Mouse (Mus musculus): ENCODE results near the gene Arap2. TPM values are rescaled to one million over a fixed set of nuclear protein-coding genes. Genes with fewer than 3 reads are reported as not detected.

The Arap2 gene
- polyA plus RNA-seq, 1 experiment from 2014 or later, result 7.4 TPM

DNA sequence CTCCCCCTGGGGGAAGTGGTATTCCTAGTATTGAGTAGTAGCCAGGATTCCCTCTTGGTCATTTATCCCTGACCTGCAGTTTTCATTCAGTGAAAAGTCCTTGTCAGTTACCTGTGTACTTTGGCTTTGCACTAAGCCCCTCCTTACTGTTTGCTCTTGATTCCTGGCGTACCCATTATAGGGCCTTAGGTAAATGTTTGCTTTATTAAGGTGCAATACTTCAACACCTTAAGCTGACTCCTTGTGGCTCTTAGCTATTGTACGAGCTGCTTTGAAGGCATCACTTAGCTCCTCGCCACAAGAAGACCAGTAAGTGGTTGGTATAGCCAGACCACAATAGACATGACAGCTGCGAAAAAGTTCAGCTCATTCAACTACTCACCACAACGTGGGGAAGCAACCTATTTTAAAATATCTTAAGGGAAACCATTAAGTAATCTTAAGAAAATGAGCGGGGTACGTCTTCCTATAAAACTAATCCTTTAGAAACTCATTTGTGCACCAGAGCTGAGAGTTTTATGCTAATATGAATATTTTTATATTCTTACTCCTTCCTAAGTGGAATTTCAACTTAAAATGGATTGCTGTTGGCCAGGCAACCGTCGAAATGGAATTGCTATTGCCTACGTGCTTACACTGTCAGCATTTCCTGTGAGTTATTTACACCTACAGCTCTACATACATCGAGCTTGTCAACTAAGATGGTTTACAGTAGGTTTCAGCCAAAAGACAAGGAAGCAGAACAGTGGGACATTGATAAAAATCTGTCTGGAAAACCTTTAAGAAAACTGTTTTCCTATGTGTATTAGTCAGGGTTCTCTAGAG is 6.0 kb upstream of the Arap2 start:
- no peaks in the 10 kb centered on the region for H3K27me3 ChIP-seq (replicated peaks; ENCODE audit: control insufficient read depth, insufficient read depth, low read length)
- H3K4me2 ChIP-seq (ENCODE audit: low read length), result no peak overlapping the region
- H3K4me1 ChIP-seq (ENCODE audit: control insufficient read depth, insufficient read depth, low read depth, low read length), result no peaks in the 10 kb centered on the region
- H3K9me3 ChIP-seq (ENCODE audit: control insufficient read depth, low read length), result no peaks in the 10 kb centered on the region
- WGBS, result 85% methylated on average over 11 of the region's 11 CpGs
- ATAC-seq, result no peak
- no peak overlapping the region for H3K4me3 ChIP-seq (ENCODE audit: low read length)
- H3K9ac ChIP-seq (ENCODE audit: low read depth, low read length), result no peak overlapping the region
- no peaks in the 10 kb centered on the region for H3K36me3 ChIP-seq (ENCODE audit: control insufficient read depth, insufficient read depth, low read length)
- H3K27ac ChIP-seq (ENCODE audit: low read depth, low read length), result no peak overlapping the region

DNA sequence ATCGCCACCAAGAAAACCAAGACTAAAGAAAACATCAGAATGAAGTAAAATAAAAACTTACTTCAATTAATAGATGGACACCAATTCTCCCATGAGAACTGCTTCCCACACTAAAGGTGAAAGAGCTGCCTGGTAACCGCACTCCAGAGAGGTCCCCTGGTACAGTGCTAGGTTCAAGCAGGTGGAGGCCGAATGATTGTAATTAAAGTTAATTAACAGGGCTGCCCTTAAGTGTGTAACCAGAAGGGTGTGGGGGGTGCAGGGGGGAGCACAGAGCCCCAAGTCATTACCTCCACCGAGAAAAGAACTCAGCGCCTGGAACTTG is 538 bp downstream of the Arap2 start:
- H3K4me2 ChIP-seq (ENCODE audit: low read length), result peak overlapping the region; percentile 91
- H3K36me3 ChIP-seq (ENCODE audit: control insufficient read depth, insufficient read depth, low read length), result no peaks in the 10 kb centered on the region
- WGBS, result 14% methylated on average over 5 of the region's 5 CpGs
- no peak overlapping the region for H3K27ac ChIP-seq (ENCODE audit: low read depth, low read length)
- ATAC-seq, result peak; percentile 55
- H3K9me3 ChIP-seq (ENCODE audit: control insufficient read depth, low read length), result no peaks in the 10 kb centered on the region
- no peaks in the 10 kb centered on the region for H3K27me3 ChIP-seq (replicated peaks; ENCODE audit: control insufficient read depth, insufficient read depth, low read length)
- H3K9ac ChIP-seq (ENCODE audit: low read depth, low read length), result peak overlapping the region; percentile 79
- H3K4me3 ChIP-seq (ENCODE audit: low read length), result peak overlapping the region; percentile 76
- peaks cover 6% of the 10 kb centered on the region; the same call in 1 of the 2 replicates for H3K4me1 ChIP-seq (ENCODE audit: control insufficient read depth, insufficient read depth, low read depth, low read length)

DNA sequence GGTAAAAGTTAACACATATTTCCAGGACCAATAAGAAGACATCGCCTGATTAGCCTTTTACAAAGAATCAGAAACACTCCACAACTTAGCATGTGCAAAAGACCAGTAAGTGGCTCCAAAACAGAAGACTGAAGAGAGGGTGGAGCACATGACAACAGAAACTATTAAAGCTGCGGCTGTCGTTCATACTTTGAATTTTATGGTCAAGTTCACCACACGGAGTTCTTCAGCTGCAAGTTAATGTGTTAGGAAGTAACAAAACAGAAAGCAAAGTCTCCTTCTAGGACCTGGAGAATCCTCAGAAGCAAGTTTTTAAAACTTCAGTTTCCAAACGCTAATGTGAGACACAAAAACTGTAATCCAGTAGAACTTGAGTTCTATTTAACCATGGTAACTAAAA is 1.8 kb downstream of the Arap2 start:
- no peak overlapping the region; the same call in 1 of the 2 replicates for H3K4me3 ChIP-seq (ENCODE audit: low read length)
- 75% methylated on average over 5 of the region's 5 CpGs for WGBS
- H3K9ac ChIP-seq (ENCODE audit: low read depth, low read length), result no peak overlapping the region
- H3K4me1 ChIP-seq (ENCODE audit: control insufficient read depth, insufficient read depth, low read depth, low read length), result peaks cover 6% of the 10 kb centered on the region; the same call in 1 of the 2 replicates
- no peaks in the 10 kb centered on the region for H3K27me3 ChIP-seq (replicated peaks; ENCODE audit: control insufficient read depth, insufficient read depth, low read length)
- H3K27ac ChIP-seq (ENCODE audit: low read depth, low read length), result no peak overlapping the region
- H3K9me3 ChIP-seq (ENCODE audit: control insufficient read depth, low read length), result no peaks in the 10 kb centered on the region
- peak overlapping the region; percentile 29; the same call in 1 of the 2 replicates for H3K4me2 ChIP-seq (ENCODE audit: low read length)
- H3K36me3 ChIP-seq (ENCODE audit: control insufficient read depth, insufficient read depth, low read length), result no peaks in the 10 kb centered on the region
- no peak for ATAC-seq

DNA sequence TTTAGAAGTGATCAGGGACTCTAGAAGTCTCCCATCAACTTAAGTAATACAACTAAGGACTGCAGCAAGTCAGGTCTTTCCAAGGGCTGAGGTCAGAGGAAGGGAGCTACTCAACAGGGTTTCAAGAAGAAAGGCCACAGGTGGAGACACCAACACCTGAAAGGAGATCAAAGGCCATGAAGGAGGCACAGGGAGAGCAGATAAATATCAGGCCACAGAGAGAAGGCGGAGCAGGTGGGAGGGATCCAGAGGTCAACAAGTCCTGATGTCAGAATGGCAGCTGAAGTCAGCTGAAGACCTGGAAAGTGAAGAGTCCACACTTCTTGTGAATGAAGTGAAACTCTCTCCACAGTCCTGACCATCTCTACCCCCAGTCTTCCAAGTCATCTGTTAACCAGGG is 2.9 kb downstream of the Arap2 start:
- no peaks in the 10 kb centered on the region for H3K36me3 ChIP-seq (ENCODE audit: control insufficient read depth, insufficient read depth, low read length)
- WGBS, result 90% methylated on average over 1 of the region's 1 CpGs
- no peak overlapping the region for H3K9ac ChIP-seq (ENCODE audit: low read depth, low read length)
- H3K4me2 ChIP-seq (ENCODE audit: low read length), result no peak overlapping the region
- no peak overlapping the region for H3K27ac ChIP-seq (ENCODE audit: low read depth, low read length)
- H3K4me1 ChIP-seq (ENCODE audit: control insufficient read depth, insufficient read depth, low read depth, low read length), result peaks cover 6% of the 10 kb centered on the region; the same call in 1 of the 2 replicates
- no peaks in the 10 kb centered on the region for H3K27me3 ChIP-seq (replicated peaks; ENCODE audit: control insufficient read depth, insufficient read depth, low read length)
- no peak overlapping the region for H3K4me3 ChIP-seq (ENCODE audit: low read length)
- no peak for ATAC-seq
- no peaks in the 10 kb centered on the region for H3K9me3 ChIP-seq (ENCODE audit: control insufficient read depth, low read length)

DNA sequence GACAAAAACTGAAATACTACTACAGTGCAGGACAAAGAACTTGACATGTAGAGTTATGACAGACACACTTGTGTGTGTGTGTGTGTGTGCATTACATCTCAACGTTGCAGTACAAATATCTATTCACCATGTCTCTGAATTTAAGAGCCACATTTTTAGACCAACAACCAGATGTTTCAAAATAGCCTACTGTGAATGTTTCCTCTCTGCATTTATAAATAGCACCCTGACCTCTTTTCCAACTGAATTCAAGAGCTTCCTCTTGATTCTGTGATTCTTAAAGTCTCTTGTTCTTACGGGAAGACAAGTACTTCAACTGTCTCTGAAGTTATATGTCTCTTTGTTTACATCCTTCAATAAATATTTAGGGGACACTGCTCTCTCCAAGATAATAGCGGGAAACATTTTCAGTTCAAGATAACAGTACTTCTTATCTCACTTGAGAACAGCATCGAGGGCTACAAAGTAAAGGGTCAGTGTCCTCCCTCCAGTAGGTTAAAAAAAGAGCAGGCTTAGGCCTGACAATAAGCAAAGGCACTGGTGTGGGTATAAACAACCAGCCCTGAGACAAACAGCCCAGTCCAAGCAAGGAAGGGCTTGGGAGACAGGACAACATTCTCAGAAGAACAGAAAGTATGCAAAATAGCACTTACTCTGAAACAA is 3.5 kb downstream of the Arap2 start:
- Histone ChIP-seq H3K27ac (ENCODE audit: low read depth, low read length) (no peak overlapping the region), H3K36me3 (ENCODE audit: control insufficient read depth, insufficient read depth, low read length) (no peaks in the 10 kb centered on the region), H3K4me3 (ENCODE audit: low read length) (no peak overlapping the region), H3K9me3 (ENCODE audit: control insufficient read depth, low read length) (no peaks in the 10 kb centered on the region), H3K27me3 (replicated peaks; ENCODE audit: control insufficient read depth, insufficient read depth, low read length) (no peaks in the 10 kb centered on the region), H3K4me1 (ENCODE audit: control insufficient read depth, insufficient read depth, low read depth, low read length) (peaks cover 6% of the 10 kb centered on the region; the same call in 1 of the 2 replicates), H3K9ac (ENCODE audit: low read depth, low read length) (no peak overlapping the region), H3K4me2 (ENCODE audit: low read length) (no peak overlapping the region)
- 75% methylated on average over 4 of the region's 4 CpGs for WGBS
- no peak for ATAC-seq

DNA sequence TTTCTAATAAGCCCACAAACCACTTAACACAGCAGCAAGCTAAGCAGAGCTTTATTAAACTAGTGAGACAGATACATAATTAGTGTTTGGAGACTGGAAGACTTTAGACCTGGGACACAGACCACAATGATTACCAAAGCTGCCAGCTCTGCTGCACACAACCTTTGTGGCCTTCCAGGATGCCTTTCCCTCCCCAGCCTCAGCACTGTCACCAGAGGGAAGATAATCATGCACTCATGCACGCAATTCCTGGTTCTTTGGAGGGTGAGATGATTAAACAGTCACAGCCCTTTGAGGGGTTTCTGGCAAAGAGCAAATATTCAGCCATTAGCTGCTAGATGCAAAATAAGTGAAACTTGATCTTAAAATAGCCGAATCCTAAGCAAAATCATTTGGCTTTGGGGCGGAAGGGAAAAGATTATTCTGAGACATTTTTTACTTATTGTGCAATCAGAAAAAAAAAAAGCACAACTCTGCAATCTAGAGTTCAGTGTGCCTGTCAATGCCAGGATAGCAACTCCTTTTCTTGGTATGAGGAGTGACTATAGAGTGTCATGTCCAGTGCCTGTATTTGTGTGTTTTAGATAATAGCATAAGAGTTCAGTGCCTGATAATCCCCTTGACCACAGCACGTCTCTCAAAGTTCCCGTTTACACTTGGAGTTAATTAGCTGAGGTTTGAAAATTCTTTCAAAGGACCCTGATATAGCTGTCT is 5.0 kb downstream of the Arap2 start:
- no peaks in the 10 kb centered on the region for H3K36me3 ChIP-seq (ENCODE audit: control insufficient read depth, insufficient read depth, low read length)
- H3K27me3 ChIP-seq (replicated peaks; ENCODE audit: control insufficient read depth, insufficient read depth, low read length), result no peaks in the 10 kb centered on the region
- peaks cover 2% of the 10 kb centered on the region; the same call in 1 of the 2 replicates for H3K4me1 ChIP-seq (ENCODE audit: control insufficient read depth, insufficient read depth, low read depth, low read length)
- H3K4me3 ChIP-seq (ENCODE audit: low read length), result no peak overlapping the region
- 59% methylated on average over 5 of the region's 5 CpGs for WGBS
- H3K27ac ChIP-seq (ENCODE audit: low read depth, low read length), result no peak overlapping the region
- no peak overlapping the region for H3K9ac ChIP-seq (ENCODE audit: low read depth, low read length)
- no peak overlapping the region for H3K4me2 ChIP-seq (ENCODE audit: low read length)
- ATAC-seq, result peak; percentile 19; the same call in 1 of the 2 replicates
- no peaks in the 10 kb centered on the region for H3K9me3 ChIP-seq (ENCODE audit: control insufficient read depth, low read length)

DNA sequence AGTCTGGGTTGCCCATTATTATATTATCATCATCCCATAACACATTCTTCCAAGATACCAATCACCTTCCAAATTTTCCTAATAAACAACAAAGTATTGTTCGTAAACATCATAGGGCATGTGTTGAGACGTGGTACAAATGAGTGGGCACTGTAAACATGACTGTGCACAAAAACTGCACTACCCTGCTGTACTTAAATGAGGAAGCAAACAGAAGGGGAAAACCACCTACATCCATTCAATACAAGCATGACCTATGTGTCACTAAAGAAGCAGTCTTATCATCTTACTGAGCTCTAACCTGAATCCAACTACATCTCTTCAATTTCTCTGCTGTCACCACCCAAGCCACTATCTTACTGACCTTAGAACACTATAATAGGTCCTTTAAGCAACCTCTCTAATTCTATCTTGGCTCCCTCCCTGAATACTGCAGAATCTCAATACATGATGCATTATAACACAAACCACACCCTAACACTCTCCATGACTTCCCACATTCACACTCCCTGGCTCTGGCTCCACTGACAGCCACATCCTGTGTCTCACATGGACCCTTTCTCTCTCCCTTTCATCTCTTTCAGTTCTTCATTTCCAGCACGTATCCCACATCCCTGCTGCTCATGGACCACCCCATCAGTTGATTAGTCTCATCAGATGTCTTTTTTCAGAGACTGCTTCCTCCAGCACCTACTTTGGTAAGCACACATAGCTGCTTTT is 10.0 kb downstream of the Arap2 start:
- no peak overlapping the region for H3K4me2 ChIP-seq (ENCODE audit: low read length)
- WGBS, result 87% methylated on average over 3 of the region's 3 CpGs
- H3K27me3 ChIP-seq (replicated peaks; ENCODE audit: control insufficient read depth, insufficient read depth, low read length), result no peaks in the 10 kb centered on the region
- ATAC-seq, result no peak
- no peak overlapping the region for H3K27ac ChIP-seq (ENCODE audit: low read depth, low read length)
- no peaks in the 10 kb centered on the region for H3K36me3 ChIP-seq (ENCODE audit: control insufficient read depth, insufficient read depth, low read length)
- H3K9me3 ChIP-seq (ENCODE audit: control insufficient read depth, low read length), result no peaks in the 10 kb centered on the region
- H3K9ac ChIP-seq (ENCODE audit: low read depth, low read length), result no peak overlapping the region
- peaks cover 2% of the 10 kb centered on the region; the same call in 1 of the 2 replicates for H3K4me1 ChIP-seq (ENCODE audit: control insufficient read depth, insufficient read depth, low read depth, low read length)
- no peak overlapping the region for H3K4me3 ChIP-seq (ENCODE audit: low read length)

DNA sequence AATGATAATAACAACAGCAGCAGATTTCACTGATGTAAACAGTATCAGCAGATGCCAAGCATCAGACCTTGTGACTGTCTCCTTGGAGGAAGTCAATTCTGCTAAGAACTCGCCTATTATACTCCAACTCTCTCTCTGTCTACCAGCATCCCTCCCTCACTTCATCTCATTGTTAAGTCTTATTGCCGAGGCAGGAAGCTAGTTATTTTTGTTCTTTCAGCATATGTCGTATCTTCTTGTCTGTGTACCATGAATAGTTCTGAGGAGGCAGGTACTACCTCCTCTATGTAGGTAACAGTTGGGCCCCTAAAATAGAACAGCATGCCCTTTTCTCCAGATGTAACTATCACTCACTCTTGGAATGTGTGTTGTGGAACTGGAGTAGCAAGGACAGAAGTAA is 13.0 kb downstream of the Arap2 start:
- no peaks in the 10 kb centered on the region for H3K36me3 ChIP-seq (ENCODE audit: control insufficient read depth, insufficient read depth, low read length)
- H3K27ac ChIP-seq (ENCODE audit: low read depth, low read length), result no peak overlapping the region
- no peak overlapping the region for H3K4me3 ChIP-seq (ENCODE audit: low read length)
- no peaks in the 10 kb centered on the region for H3K9me3 ChIP-seq (ENCODE audit: control insufficient read depth, low read length)
- no peaks in the 10 kb centered on the region for H3K4me1 ChIP-seq (ENCODE audit: control insufficient read depth, insufficient read depth, low read depth, low read length)
- ATAC-seq, result no peak
- H3K27me3 ChIP-seq (replicated peaks; ENCODE audit: control insufficient read depth, insufficient read depth, low read length), result no peaks in the 10 kb centered on the region
- H3K9ac ChIP-seq (ENCODE audit: low read depth, low read length), result no peak overlapping the region
- no peak overlapping the region for H3K4me2 ChIP-seq (ENCODE audit: low read length)
- 74% methylated on average over 3 of the region's 3 CpGs for WGBS

Data from hindbrain, embryonic 16.5 days (tissue).